Mouse (Mus musculus): ENCODE data around the gene Ube2e1.
"Not testable (repeated sequence)": the region's sequence is repeated elsewhere in the genome, so short reads cannot be mapped to it uniquely, and the experiment has no call there.

Ube2e1 gene

DNA sequence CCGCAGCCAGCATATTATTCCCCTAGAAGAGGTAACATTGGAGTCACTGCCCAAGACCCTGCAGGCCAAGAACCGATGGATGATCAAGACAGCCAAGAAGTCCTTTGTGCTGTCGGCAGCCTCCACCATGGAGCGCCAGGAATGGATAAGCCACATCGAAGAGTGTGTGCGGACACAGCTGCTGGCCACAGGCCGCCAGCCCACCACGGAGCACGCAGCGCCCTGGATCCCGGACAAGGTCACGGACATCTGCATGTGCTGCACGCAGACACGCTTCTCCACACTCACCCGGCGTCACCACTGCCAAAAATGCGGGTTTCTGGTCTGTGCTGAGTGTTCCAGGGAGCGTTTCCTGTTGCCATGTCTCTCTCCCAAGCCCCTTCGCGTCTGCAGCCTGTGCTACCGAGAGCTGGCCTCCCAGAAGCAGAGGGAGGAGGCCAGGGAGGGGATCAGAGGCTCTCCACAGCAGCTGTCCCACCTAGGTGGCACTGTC lies 89.0 kb downstream of the Ube2e1 start:
- DNase-seq (ENCODE audit: low spot score), result no peak

DNA sequence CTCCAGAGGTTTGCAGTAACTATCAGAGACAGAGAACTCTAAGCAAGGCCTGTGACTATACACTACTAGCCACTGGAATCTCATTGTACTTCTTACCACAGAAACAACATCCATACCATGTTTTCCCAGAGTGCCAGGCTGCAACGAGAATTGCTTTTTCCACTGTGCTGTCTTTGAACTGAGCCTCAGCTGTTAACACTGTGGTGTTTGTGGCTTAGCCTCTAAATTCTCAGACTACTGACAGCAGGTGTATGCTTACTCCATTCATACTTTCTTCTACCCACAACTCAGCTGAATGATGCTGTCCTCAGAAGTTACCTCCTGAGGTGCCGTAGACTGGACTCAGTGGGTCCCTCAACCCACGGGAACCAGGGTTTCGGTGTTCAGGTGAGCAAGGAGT lies 89.9 kb downstream of the Ube2e1 start:
- no peak for DNase-seq (ENCODE audit: low spot score)

- no peak for DNase-seq (ENCODE audit: low spot score)
Measured at GRCm38 (mm10) chr14:18240132-18240531, 91.5 kb downstream of the Ube2e1 start.

- peak; percentile 100 for DNase-seq (ENCODE audit: low spot score)
Measured at GRCm38 (mm10) chr14:18238750-18239731, 92.6 kb downstream of the Ube2e1 start, which contains the start of gene Nr1d2. TSS of gene Nr1d2 (minus strand) at chr14:18239127.

- peak; percentile 97 for DNase-seq (ENCODE audit: low spot score)
Measured at GRCm38 (mm10) chr14:18238131-18238749, 93.4 kb downstream of the Ube2e1 start.

- DNase-seq (ENCODE audit: low spot score), result no peak
Measured at GRCm38 (mm10) chr14:18237381-18237780, 94.3 kb downstream of the Ube2e1 start.

- not testable (repeated sequence) for DNase-seq (ENCODE audit: low spot score)
Measured at GRCm38 (mm10) chr14:18236496-18237235, 95.0 kb downstream of the Ube2e1 start.

DNA sequence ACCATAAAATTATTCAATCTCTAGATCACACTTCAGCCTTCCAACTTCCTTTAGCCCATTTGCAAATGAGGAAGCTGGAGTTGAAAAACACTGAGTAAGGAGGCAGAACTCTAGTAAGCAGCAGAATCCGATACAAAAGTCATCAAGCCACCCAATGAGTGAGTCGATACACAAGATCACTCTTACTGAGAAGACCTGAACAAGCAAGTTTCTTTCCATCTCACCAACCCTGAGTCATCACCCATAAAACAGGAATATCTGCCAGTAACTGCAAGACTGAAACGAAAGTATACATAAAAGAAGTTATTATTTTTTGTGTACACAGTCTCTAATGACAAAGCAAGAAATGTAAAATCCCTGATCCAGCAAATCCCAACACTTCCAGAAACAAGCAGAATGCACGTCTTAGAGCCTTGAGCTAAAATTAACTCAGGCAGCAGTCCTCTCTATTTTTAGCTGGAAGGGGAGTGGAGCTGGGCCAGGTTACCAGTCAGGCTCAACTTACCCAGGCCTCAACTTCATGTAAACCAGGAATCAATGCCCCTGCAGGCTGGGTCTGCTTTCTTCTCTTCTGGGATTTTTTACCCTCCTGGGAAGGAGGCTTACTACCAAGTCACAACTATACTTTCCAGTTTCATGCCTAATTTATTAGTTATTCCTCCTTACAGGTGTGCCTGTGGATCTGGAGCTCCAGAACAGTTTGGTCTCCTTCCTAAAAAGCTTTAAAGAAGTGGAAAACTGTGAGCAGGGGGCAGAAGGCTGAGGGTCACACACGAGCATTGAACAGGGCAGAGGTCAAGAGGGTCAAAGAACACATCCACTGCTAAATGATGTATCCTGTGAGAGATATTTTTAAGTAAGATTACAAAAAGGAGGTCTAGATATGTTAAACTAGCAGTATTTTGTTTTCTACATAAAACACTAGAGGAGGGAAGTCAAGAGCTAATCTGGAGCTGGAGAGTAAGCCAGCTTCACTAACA lies 97.4 kb downstream of the Ube2e1 start:
- DNase-seq (ENCODE audit: low spot score), result no peak

DNA sequence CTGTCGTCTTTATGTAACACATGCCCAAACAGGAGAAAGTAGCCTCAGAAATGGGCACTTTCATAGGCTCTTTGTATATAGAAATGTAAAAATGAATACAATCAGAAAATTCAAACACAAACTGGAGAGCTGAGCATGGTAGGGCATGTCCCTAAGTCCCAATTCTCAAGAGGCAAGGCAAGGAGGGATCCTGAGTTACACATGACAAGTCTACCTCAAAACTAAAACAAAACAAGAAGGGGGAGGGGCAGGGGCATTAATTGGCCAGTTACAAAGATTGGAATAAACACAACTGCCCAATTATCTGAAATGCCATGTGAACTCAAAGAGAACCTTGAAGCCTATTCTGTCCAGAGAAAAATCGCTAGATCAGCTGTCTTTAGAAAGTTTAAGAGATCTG lies 98.6 kb downstream of the Ube2e1 start:
- no peak for DNase-seq (ENCODE audit: low spot score)
